Mouse (Mus musculus) E14TG2a.4 (cell line): ENCODE results near the gene Cops3.

Source experiments
- CTCF ChIP-seq: conservative IDR thresholded peaks from 2 replicates; pipeline ENCODE4 v1.5.1; 2014; ENCODE audit warnings: low read length
- NANOG ChIP-seq: IDR thresholded peaks from 2 replicates; pipeline ENCODE4 v1.6.1; 2014; ENCODE audit warnings: borderline replicate concordance, low read length, mixed read lengths
- POU5F1 ChIP-seq: IDR thresholded peaks from 2 replicates; pipeline ENCODE4 v1.6.1; 2014; ENCODE audit warnings: low read length, borderline replicate concordance

GRCm38 (mm10) chr11:59852865-59853264 lies 13.2 kb upstream of the Cops3 start:
- TF ChIP-seq CTCF (no peak), NANOG (no peak), POU5F1 (no peak)
